In the genomic region with DNA sequence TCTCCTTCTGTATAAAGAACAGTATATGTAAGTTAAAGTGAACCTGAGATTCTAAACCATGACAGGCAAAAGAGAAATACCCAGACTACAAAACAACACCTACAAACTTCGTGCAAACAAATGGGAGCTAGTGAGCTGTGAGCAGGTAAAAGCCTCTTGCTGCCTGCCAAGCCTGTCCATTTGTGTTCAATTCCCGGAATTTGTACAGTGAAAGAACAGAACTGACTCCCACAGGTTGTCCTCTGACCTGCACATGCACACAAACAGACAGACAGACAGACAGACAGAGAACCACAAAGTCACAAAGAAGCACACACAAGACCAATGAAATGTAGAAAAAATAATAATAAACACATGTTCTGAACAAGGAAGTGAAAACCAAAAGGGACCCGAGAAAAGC, we compare ENCODE assay signal across 30 mouse cellular contexts. TPM values are rescaled to one million over a fixed set of nuclear protein-coding genes. Genes with fewer than 3 reads are reported as not detected.
"Had no signal": no experiment of that assay in that cellular context is flagged by ENCODE, and none has a peak within 500 bp of the region (broad histone marks: within the 10 kb centered on the region; RNA-seq: fewer than 3 reads in every experiment).

No protein-coding gene starts in this region.

- H3K27ac ChIP-seq: gastrocnemius, adult 2 months; heart, adult 2 months; heart, embryonic 13.5 days; heart, embryonic 15.5 days; hindbrain, embryonic 10.5 days; hindbrain, embryonic 12.5 days; hindbrain, embryonic 14.5 days; intestine, embryonic 15.5 days; layer of hippocampus, adult 2 months; left cerebral cortex, adult 2 months; limb, embryonic 10.5 days; limb, embryonic 12.5 days; liver, embryonic 13.5 days had no signal

- H3K4me3 ChIP-seq: gastrocnemius, adult 2 months; heart, adult 2 months; heart, embryonic 13.5 days; heart, embryonic 15.5 days; hindbrain, embryonic 10.5 days; hindbrain, embryonic 12.5 days; intestine, embryonic 15.5 days; layer of hippocampus, adult 2 months; left cerebral cortex, adult 2 months; limb, embryonic 10.5 days; limb, embryonic 12.5 days; liver, embryonic 13.5 days; liver, embryonic 15.5 days had no signal

- H3K9ac ChIP-seq: heart, embryonic 15.5 days; hindbrain, embryonic 12.5 days; hindbrain, embryonic 14.5 days; intestine, embryonic 15.5 days; limb, embryonic 12.5 days; liver, embryonic 13.5 days; liver, embryonic 15.5 days had no signal

- H3K4me2 ChIP-seq: heart, embryonic 11.5 days; heart, embryonic 13.5 days; heart, embryonic 15.5 days; hindbrain, embryonic 12.5 days; hindbrain, embryonic 14.5 days; intestine, embryonic 15.5 days; limb, embryonic 12.5 days; liver, embryonic 13.5 days; liver, embryonic 15.5 days had no signal

- H3K4me1 ChIP-seq: heart, embryonic 13.5 days; heart, embryonic 15.5 days; hindbrain, embryonic 10.5 days; hindbrain, embryonic 12.5 days; intestine, embryonic 15.5 days; limb, embryonic 10.5 days; limb, embryonic 12.5 days had no signal

- H3K27me3 ChIP-seq: heart, embryonic 13.5 days; heart, embryonic 15.5 days; hindbrain, embryonic 12.5 days; intestine, embryonic 15.5 days; limb, embryonic 12.5 days; liver, embryonic 13.5 days; liver, embryonic 15.5 days had no signal

- ATAC-seq: hindbrain, embryonic 16.5 days; inflammation-experienced regulatory T-cells, adult 6 months; intestine, embryonic 15.5 days; intestine, postnatal 0 days had no signal

- DNase-seq: gastrocnemius, adult 2 months; gastrocnemius, postnatal 10 days; gastrocnemius, postnatal 25 days; heart, adult 2 months; heart, postnatal 14 days; heart, postnatal 4 days; kidney, adult 18-20 months; kidney, adult 8-10 months; kidney, postnatal 10 days; kidney, postnatal 25 days; kidney, postnatal 4 days; liver, embryonic 13.5 days had no signal

- H3K9me3 ChIP-seq: heart, embryonic 13.5 days; heart, embryonic 15.5 days; hindbrain, embryonic 10.5 days; hindbrain, embryonic 12.5 days; intestine, embryonic 15.5 days; limb, embryonic 10.5 days; limb, embryonic 12.5 days; liver, embryonic 13.5 days; liver, embryonic 15.5 days had no signal

RNA-seq across cellular contexts. Expression of a gene that starts 49.0 kb away (rescaled TPM):
- total RNA-seq: gastrocnemius, adult 2 months; gastrocnemius, postnatal 10 days; gastrocnemius, postnatal 25 days; gastrocnemius, postnatal 4 days; granulocyte monocyte progenitor cell, adult 5-6 weeks; heart, adult 2 months; heart, postnatal 14 days; heart, postnatal 4 days had no signal
- polyA plus RNA-seq: heart, adult 2 months; heart, embryonic 11.5 days; heart, embryonic 13.5 days; heart, embryonic 15.5 days; inflammation-experienced regulatory T-cells, adult 6 months; intestine, embryonic 15.5 days; intestine, postnatal 0 days; kidney, embryonic 14.5 days; limb, embryonic 10.5 days; limb, embryonic 12.5 days; liver, embryonic 13.5 days; liver, embryonic 15.5 days had no signal
